Mouse (Mus musculus) CD4-positive, CD25-positive, alpha-beta regulatory T cell, adult 2 months (primary cell): ENCODE measurements at regions not wholly inside any gene's neighbourhood (a gene's known extent, or its start where the extent isn't known, plus 50 kb on each side); places are given as distances from the start of the nearest gene placed in this dataset.
A peak's percentile ranks its signal among the peaks of the same experiment; 100 is the strongest.

Experiments used
- DNase-seq: peaks from one replicate; pipeline ENCODE4 v3.0.0-alpha.2; 2012; ENCODE audit warnings: low read depth, low spot score

DNA sequence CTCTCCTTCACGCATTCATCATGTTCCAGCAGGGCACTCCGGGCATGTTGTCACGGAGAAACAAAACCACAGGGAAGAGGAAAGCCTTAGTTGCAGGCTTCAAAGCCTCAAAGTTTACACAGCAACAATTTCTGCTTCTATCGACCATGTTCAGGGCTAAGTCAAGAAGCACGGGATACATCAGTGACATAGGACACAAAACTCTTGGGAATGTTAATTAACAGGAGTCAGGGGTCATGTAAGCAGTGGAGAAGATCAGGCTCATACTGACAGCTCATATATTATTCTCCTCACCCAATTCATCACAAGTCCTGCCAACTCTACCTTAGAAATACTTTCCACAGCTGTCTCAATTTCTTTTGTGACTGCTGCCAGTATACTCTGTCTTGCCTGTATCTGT, 133.0 kb upstream of the Btbd3 start:
- DNase-seq = no peak

GRCm38 (mm10) chr2:138120868-138121267, 135.5 kb upstream of the Btbd3 start:
- DNase-seq = no peak

DNA sequence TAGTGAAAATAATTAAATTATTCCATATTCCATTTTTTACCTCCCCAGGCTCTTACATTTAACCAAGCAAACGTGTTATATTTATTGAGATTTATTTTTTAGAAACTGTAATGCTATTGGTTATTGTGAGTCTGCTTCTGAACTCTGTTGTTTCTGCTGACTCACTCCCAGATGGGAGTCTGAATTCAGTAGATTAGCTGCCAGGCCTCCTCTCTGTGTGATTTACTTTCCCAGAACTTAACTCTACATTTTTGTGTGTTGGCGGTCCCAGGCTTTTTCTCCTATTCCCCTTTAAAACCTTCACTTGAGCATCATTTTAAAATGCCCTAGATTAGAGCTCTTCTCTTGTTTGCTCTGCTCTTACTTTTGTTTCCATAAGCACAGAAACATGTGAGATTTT, 136.2 kb upstream of the Btbd3 start:
- DNase-seq = no peak

DNA sequence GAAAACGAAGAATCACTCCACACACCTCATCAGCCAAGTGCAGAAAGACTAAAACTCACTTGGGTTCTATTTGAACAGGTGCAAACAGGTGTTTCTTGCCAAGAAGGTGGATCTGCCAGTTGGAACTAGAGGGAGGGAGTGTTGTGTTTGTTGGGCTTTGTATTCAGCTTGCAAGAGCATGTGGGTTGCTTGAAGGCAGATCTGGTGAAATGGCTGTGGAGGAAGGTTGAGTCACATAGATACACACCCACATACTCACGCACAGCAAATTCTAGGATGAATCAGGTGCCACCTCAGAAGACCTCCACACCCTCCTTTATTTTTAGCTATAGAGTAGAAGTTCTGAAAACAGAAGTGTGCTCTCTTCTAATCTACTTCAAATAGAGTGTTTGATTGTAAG, 156.6 kb upstream of the Btbd3 start:
- DNase-seq = no peak

DNA sequence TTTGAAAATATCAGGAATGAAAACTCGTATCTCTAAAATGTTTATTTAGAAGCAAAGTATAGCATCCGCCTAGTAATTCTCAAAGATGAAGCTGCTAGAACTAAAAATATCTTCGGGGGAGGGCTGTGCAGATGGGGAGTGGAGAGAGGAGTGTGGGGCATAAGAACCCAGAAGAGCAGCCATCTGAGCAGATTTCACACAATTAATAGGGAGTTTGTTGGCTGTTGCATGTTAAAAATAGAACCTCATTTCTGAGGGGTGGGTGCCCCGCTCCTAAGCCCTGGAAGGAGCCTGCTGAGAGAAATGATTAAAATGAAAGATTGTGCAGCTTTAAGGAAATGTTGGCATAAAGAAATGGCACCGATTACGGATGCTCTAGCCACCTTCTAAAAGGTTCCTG, 171.0 kb upstream of the Btbd3 start:
- DNase-seq = no peak

GRCm38 (mm10) chr2:138084564-138085283, 171.6 kb upstream of the Btbd3 start:
- no peak for DNase-seq

DNA sequence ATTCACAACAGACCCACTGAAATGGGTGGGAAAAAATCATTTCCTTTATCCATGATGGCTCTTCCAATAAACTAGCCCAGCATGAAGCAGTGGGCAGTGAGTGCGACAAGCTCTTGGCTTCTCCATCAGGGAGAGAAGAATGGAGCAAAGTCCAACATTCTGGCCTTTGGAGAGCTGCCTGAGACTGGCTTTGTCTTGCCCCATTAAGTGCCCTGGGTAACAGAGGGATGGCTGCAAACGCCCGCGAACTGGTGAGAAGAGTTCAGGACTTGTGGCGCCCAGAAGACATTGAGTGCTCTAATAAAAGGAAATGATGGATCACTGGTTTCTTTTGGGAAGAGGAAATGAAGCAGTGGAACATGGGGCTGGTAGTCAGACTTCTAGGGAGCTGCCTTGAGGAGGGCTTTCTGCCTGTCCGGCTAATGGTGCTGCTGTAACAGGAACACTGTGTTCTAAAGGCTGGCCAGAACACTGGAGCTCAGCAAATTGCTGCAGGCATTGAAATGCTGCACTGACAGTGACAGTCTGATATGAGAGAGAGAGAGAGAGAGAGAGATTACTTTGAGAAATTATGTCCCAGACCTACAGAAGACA, 182.2 kb upstream of the Btbd3 start:
- no peak for DNase-seq

- no peak for DNase-seq
Observed at GRCm38 (mm10) chr2:138072165-138072728, 184.1 kb upstream of the Btbd3 start.

DNA sequence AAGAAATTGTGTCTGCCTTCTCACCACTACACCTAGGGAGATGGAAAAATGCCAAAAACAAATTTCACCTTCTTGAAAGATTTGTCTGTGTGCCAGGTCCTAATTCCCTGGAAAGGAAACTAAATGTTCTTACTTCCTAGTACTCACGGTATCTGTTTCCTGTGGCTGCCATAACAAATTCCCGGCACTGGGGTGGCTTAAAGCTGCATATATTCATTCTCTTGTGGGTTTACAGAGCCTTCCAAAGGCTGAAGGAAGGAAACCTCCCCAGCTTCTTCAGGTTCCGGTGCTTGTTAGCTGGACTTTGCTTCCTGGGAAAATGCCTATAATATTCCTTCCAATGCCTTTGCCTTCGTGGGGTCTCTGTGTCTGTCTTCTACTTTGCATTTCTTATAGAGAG, 203.3 kb upstream of the Btbd3 start:
- no peak for DNase-seq

GRCm38 (mm10) chr2:138048341-138048740, 208.0 kb upstream of the Btbd3 start:
- DNase-seq = no peak

- no peak for DNase-seq
Observed at GRCm38 (mm10) chr2:138047781-138048201, 208.6 kb upstream of the Btbd3 start.

DNA sequence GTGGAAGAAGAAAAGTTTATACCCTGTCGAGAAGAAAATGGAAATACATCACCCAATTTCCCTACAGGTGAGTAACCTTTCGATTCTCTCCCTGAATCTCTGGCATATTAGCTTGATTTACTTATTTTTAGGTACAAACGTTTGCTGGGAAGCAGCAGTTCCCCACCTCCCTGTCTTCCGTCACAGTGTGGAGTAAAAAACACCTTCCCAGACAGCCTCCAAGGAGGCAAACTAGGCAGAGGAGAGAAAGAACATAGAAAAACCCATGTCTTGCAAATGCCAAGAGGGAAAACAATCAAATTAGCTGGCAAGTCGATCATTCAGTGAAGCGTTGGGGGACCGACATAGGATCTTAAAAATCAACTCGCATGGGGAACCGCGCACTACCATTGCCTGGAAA, 209.0 kb upstream of the Btbd3 start:
- DNase-seq = no peak

DNA sequence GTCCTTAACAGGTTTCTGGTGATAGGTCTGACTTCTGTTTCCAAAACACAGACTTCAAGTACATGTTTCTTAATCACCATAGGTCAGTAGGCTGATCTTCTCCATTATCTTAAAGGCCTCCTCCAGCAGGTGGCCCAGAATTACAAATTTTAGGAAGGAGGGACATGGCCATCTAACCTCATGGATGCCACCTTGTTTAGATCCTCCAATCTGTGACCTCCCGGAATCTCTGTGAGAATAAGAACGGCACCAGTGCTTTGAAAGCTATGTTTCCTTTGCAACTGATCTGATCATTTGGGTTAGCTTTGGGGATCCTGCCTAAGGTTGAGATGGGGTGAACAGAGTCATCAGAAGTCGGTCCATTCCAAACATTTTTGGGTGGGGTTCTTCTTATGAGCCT, 209.4 kb upstream of the Btbd3 start:
- no peak for DNase-seq

GRCm38 (mm10) chr2:138045933-138046642, 210.3 kb upstream of the Btbd3 start:
- DNase-seq = no peak

GRCm38 (mm10) chr2:138040706-138041105, 215.7 kb upstream of the Btbd3 start:
- no peak for DNase-seq

DNA sequence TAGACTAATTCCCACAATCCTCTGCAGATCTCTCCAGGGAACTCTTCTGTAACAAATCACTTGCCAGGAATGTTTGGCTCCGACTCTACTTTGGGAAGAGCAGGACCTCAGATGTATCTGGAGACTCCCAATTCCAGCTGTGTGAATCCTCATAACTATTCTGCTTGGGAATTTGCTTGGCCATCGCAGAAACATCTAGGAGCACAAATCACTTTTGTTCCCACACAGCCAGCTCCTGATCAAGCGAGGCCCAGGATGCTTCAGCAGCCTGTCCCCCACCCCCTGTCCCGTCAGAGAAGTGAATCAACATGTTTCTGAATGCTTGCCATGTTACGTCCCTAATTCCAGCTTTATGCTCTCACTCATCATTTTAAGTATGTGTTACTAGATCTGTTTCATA, 216.1 kb upstream of the Btbd3 start:
- DNase-seq = no peak

DNA sequence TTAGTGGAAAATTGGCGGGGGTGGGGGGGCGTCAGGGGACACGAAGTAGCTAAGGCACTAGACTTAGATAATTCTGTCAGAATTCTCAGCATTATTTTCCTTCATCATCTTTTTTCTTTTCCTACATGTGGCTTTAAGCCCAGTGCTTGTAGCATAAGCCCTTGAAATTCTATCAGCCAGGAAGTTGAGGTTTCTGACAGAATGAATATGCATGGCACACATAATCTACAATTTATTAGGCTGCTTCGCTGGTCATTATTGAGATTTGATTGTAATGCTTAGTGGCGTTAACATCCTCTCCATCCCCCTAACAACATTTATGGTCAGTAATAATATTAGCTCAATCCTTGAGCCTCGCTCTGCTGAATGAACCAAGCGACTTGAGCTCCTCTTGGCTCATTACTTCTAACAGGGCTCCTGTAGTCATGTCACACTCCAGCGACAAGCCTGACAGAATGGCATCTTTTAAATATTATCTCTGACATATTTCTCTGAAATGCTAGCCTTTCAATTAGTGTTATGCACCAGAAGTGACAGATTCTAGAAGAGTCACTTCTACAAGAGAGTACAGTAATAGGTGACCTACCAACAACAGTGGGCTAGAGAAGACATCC, 222.1 kb upstream of the Btbd3 start:
- no peak for DNase-seq

DNA sequence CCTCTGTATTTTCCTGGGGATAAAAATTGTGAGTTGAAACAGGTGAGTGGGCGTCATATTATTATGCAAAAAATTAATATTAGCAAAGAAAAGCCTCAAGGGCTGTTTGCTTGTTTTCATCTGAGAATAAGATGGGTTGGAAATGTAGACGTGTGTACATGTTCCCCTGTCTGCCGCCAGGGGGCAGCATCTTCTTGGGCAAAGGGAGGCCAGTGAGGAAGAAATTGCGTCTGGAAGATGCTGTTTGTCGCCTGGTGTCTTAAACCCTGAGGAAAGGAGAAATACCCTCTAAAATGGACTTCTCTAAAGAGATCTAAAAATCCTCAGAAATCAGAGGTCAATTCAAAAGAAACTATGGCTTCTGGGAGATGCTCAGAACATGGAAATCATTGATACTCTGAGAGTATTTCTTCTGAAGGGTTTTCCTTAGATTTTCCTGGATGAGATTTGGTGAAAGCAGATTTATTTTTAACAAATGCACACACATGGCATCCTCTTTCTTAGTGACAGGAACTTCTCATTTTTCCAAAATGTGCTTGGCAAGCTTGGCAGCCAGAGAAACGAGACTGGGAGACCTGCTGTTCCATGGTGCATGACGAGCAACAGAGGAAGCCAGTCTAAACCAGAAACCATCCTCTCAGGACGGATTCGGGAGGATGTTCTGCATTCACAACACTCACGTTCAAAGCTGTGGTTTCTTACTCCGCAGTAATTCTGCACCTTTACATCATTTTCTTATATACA, 222.8 kb upstream of the Btbd3 start:
- peak; percentile 7 for DNase-seq

DNA sequence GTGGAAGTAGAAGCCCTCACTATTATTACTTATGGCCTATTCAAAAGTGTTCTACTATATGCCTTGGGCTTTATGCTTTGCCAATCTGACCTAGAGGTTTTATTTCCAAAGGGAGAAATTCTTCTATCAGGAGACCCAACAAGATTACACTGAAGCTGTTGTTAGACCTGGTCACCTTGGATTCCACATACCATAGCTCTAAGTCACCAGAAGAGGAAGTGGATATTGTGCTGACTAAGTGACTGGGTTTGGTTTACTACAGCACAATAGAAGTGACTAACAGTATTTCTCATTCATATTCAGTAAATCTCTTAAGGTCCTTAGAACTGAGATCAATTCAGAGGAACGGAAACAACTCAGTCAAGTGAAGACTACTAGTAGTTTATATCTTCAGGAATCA, 229.0 kb upstream of the Btbd3 start:
- no peak for DNase-seq

GRCm38 (mm10) chr2:138023558-138023957, 232.8 kb upstream of the Btbd3 start:
- DNase-seq = no peak

DNA sequence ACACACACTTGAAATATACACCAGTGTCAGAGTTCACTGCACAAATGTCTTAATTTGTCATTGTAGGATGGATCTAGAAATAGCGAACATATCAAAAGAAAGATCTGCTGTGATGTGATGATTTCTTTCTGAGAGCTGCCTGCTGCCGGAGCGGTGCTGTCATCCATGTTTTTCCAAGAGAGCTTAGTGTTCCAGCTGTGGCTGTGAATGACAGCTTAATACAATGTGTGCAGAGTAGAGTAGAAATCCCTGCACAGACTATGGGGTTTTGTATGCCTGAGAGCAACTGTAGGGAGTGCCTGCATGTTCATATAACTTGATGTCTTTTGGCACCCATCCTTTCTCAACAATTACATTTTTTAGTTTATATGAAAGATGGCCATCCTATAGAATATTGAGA, 274.6 kb upstream of the Btbd3 start:
- DNase-seq = no peak

GRCm38 (mm10) chr2:137977767-137978166, 278.6 kb upstream of the Btbd3 start:
- no peak for DNase-seq
